Mouse (Mus musculus) heart, embryonic 15.5 days (tissue): ENCODE results near the gene Inip. TPM values are rescaled to one million over a fixed set of nuclear protein-coding genes. Genes with fewer than 3 reads are reported as not detected.

Experiments used
- ATAC-seq: fragments of 200-750 bp; cut with Nextera tagmentation; replicated peaks from 2 replicates; pipeline ENCODE4 v1.8.0; 2017; ENCODE audit warnings: low read depth, moderate TSS enrichment; ENCODE audit not compliant: insufficient number of reproducible peaks, insufficient read depth, low FRiP score
- H3K27ac ChIP-seq: fragments of 300-500 bp; sonication (generic); 2 replicates; pipeline ENCODE4 v1.5.1; 2015; ENCODE audit warnings: mild to moderate bottlenecking, inconsistent platforms
- H3K27me3 ChIP-seq: fragments of 300-500 bp; sonication (generic); 2 replicates; pipeline ENCODE4 v1.6.1; 2015; ENCODE audit warnings: inconsistent platforms
- H3K36me3 ChIP-seq: fragments of 300-500 bp; sonication (generic); 2 replicates; pipeline ENCODE4 v1.6.1; 2015; ENCODE audit warnings: mild to moderate bottlenecking, inconsistent platforms
- H3K4me1 ChIP-seq: fragments of 300-500 bp; sonication (generic); replicated peaks from 2 replicates; pipeline ENCODE4 v1.6.1; 2015; ENCODE audit warnings: inconsistent platforms
- H3K4me2 ChIP-seq: fragments of 300-500 bp; sonication (generic); 2 replicates; pipeline ENCODE4 v1.6.1; 2015; ENCODE audit warnings: inconsistent platforms, mild to moderate bottlenecking, moderate library complexity
- H3K4me3 ChIP-seq: fragments of 300-500 bp; sonication (generic); 2 replicates; pipeline ENCODE4 v1.5.1; 2015; ENCODE audit warnings: mild to moderate bottlenecking, inconsistent platforms
- H3K9ac ChIP-seq: fragments of 300-500 bp; sonication (generic); 2 replicates; pipeline ENCODE4 v1.6.1; 2015; ENCODE audit warnings: mild to moderate bottlenecking, inconsistent platforms
- H3K9me3 ChIP-seq: fragments of 300-500 bp; sonication (generic); replicated peaks from 2 replicates; pipeline ENCODE4 v1.6.1; 2016; ENCODE audit warnings: inconsistent platforms
- WGBS: fragments of 180-500 bp; shearing (Covaris S2); methylation state at CpG from one replicate; pipeline ENCODE4 v1.1.7; 2015; ENCODE audit warnings: mixed read lengths; 5-methylcytosine and 5-hydroxymethylcytosine counted together
- polyA plus RNA-seq: library from polyadenylated mRNA; unstranded; fragments of >200 nt; fragmentation: Nextera tagmentation; extraction: Ambion mirVana; gene quantifications from 2 replicates; pipeline ENCODE4 v1.2.1, GENCODE M21; 2015

Inip gene
- polyA plus RNA-seq, 1 experiment from 2014 or later, result 35.4 TPM

DNA sequence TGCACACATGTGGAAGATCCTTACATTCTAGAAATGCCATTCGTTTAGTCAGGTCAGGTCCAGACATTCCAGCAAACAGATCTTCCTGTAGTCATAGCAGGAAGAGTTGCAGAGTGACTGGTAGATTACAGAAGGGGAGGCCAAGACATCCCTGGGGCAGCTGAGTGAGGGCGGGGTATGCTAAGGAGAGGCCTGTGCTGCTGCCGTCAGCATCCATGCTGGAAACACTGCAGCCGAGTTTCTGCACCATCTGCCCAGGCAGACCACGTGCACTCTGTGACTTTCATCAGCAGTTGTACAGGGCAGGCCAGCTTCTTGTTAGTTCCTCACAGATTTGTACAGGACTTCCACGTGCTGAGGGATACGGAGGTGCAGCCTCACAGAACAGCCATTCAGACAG lies 22.1 kb upstream of the Inip start:
- WGBS, result 30% methylated on average over 7 of the region's 7 CpGs
- H3K9me3 ChIP-seq, result no peaks in the 10 kb centered on the region
- H3K36me3 ChIP-seq, result no peaks in the 10 kb centered on the region
- H3K27me3 ChIP-seq, result no peaks in the 10 kb centered on the region
- H3K9ac ChIP-seq, result no peak overlapping the region
- H3K27ac ChIP-seq, result no peak overlapping the region
- ATAC-seq, result no peak
- H3K4me1 ChIP-seq, result peaks cover 27% of the 10 kb centered on the region
- H3K4me3 ChIP-seq, result no peak overlapping the region
- H3K4me2 ChIP-seq, result no peak overlapping the region

DNA sequence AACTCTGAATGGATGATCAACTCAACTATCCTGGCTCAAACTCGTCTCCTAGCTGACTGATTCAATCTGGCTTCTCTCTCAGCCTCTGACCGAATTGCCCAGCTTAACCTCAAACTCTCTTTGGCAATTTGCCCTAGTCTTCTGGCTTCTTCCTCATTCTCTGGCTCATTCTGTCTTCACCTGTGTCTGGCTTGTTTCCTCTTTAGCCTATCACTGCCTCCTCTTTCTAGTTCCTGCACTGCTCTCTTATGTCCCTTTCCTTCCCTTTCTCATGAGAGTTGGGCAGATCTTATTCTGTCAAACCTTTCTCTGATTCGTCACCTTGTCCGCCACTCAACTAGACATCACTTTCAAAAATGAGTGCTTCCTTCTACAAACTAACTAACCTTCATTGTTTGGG lies 20.7 kb upstream of the Inip start:
- Histone ChIP-seq H3K27ac (no peak overlapping the region), H3K9ac (no peak overlapping the region), H3K27me3 (no peaks in the 10 kb centered on the region), H3K4me1 (peaks cover 38% of the 10 kb centered on the region), H3K36me3 (no peaks in the 10 kb centered on the region), H3K4me3 (no peak overlapping the region), H3K9me3 (no peaks in the 10 kb centered on the region), H3K4me2 (no peak overlapping the region)
- WGBS, result 66% methylated on average over 4 of the region's 4 CpGs
- no peak for ATAC-seq

DNA sequence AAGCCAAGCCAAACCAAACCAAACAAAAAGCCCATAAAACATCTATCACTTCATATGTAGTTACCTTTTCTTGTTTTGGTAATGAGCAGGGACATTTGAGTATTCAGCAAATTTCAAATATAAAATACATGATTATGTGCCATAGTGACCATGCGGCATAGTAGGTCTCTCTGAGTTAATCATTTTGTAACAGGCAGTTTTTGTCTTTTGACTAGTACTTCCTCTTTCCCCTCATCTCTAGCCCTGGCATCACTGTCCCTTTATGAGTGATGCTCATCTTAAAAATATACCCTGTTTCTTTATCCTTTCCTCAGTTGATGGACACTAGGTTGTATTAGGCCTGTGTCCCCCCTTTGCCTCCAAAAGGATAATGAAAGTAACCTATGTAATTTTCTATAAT lies 20.1 kb upstream of the Inip start:
- Histone ChIP-seq H3K9ac (no peak overlapping the region), H3K4me3 (no peak overlapping the region), H3K27me3 (no peaks in the 10 kb centered on the region), H3K27ac (no peak overlapping the region), H3K9me3 (no peaks in the 10 kb centered on the region), H3K36me3 (no peaks in the 10 kb centered on the region), H3K4me1 (peaks cover 44% of the 10 kb centered on the region), H3K4me2 (no peak overlapping the region)
- no peak for ATAC-seq
- 88% methylated on average over 1 of the region's 1 CpGs for WGBS

DNA sequence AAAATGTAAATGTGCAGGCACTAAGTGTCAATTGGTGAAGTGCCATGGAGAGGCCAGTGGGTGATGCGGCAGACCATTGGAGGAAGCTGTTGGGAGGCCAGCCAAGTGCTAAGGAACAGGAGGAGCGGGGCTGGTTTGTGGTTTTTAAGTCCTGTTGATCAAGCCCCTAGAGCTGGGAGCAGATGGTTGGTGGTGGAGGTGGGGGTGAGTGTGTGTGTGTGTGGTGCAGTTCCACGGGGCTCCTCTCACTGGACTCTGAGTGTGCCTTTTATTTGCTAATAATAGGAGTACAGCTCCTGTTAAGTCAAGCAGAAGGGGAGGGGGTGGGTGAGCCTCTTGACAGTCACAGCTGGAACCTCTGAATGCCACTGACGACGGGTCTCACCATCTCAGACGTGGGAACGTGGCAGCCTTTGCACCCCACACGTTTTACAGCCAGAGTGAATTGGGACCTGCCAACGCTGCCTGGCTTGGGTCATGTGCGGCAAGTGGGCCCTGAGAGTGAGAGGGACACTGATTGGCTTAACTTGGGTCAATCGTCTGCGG lies 18.2 kb upstream of the Inip start:
- H3K9me3 ChIP-seq, result no peaks in the 10 kb centered on the region
- H3K27me3 ChIP-seq, result no peaks in the 10 kb centered on the region
- no peaks in the 10 kb centered on the region for H3K36me3 ChIP-seq
- peak; percentile 34; the same call in 1 of the 2 replicates for ATAC-seq
- no peak overlapping the region for H3K9ac ChIP-seq
- H3K4me2 ChIP-seq, result peak overlapping the region; percentile 37
- H3K4me1 ChIP-seq, result peaks cover 64% of the 10 kb centered on the region
- 33% methylated on average over 12 of the region's 12 CpGs for WGBS
- peak overlapping the region; percentile 69 for H3K27ac ChIP-seq
- H3K4me3 ChIP-seq, result no peak overlapping the region

DNA sequence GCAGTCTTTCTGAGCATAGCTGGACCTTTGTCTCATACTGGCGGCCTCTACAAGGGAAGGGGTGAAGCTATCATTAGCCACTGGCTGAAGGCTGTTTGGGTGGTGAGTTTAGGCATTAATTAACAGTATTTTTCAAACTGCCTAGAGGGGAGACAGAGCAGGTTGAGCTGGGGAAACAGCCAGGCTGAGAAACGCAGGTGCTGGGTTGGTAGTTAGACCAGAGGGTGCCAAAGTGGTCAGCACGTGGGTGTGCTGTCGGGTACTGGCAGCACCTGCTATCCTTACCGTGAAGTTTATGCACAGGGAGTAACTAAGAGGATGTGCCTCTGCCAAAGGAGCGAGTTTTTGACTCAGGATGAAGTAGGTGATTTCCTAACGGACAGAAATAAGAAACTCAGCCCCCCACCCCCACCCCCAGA lies 17.7 kb upstream of the Inip start:
- H3K4me2 ChIP-seq, result peak overlapping the region; percentile 37
- H3K27ac ChIP-seq, result peak overlapping the region; percentile 69
- WGBS, result 47% methylated on average over 7 of the region's 7 CpGs
- no peak overlapping the region for H3K9ac ChIP-seq
- H3K9me3 ChIP-seq, result no peaks in the 10 kb centered on the region
- no peaks in the 10 kb centered on the region for H3K27me3 ChIP-seq
- ATAC-seq, result peak; percentile 25; the same call in 1 of the 2 replicates
- H3K36me3 ChIP-seq, result no peaks in the 10 kb centered on the region
- H3K4me3 ChIP-seq, result no peak overlapping the region
- H3K4me1 ChIP-seq, result peaks cover 69% of the 10 kb centered on the region

DNA sequence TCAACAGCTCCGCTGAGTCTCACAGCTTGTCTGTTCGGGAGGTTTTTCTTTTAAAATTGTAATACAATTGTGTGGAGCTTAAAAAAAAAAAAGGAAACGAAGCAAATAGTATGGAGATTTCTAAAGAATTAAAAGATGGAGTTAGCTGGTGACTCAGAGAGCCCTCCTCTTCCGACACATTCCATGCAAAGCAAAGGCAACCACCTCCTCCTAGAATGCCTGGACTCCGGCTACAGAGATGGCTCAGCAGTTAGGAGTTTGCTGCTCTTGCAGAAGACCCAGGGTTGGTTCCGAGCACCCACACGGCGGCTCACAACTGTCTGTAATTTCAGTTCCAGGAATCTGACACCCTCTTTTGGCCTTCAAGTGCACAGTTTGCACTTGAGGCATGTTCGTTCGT lies 17.1 kb upstream of the Inip start:
- no peaks in the 10 kb centered on the region for H3K9me3 ChIP-seq
- no peak overlapping the region for H3K4me3 ChIP-seq
- no peak overlapping the region for H3K4me2 ChIP-seq
- WGBS, result 74% methylated on average over 10 of the region's 10 CpGs
- H3K9ac ChIP-seq, result no peak overlapping the region
- H3K27ac ChIP-seq, result peak overlapping the region; percentile 69
- H3K4me1 ChIP-seq, result peaks cover 72% of the 10 kb centered on the region
- ATAC-seq, result no peak
- no peaks in the 10 kb centered on the region for H3K27me3 ChIP-seq
- no peaks in the 10 kb centered on the region for H3K36me3 ChIP-seq

DNA sequence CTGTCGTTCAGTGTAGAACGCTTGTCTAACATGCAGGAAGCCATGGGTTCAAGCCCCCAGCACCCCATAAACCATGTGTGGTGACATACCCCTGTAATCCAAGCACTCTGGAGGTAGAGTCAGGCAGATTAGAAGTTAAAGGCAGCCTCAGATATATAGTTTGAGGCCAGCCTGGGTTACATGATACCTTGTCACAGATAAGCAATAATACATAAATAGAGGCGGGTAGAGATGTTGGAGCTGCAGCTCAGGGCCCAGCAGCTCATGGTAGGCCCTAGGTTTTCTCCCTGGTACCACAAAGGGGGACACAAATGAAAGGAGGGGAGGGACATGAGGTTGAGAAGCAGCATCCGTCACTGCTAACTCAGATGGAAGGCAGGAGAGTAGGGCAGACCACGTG lies 16.4 kb upstream of the Inip start:
- Histone ChIP-seq H3K27me3 (no peaks in the 10 kb centered on the region), H3K4me1 (peaks cover 68% of the 10 kb centered on the region), H3K27ac (no peak overlapping the region), H3K9ac (no peak overlapping the region), H3K9me3 (no peaks in the 10 kb centered on the region), H3K4me2 (no peak overlapping the region), H3K36me3 (no peaks in the 10 kb centered on the region), H3K4me3 (no peak overlapping the region)
- no peak for ATAC-seq
- 69% methylated on average over 5 of the region's 5 CpGs for WGBS

DNA sequence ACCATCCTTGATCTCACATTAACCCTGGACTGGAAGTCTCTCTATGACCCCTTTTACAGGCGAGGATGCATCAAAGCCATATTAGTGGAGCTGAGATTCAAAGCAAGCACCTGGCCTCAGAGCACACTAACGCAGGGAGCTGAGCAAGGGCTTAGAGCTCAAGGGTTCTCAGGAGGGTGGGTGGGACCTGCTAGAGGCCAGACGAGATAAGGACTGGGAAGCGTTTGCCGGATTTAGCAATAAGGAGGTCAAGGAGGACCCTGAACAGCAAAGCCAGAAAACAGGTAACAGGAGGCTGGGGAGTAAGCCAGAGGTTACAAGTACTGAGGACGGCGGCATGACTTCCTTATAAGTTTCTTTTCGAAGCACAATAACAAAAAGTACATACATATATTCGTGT lies 15.1 kb upstream of the Inip start:
- Histone ChIP-seq H3K36me3 (no peaks in the 10 kb centered on the region), H3K4me1 (peaks cover 63% of the 10 kb centered on the region)

DNA sequence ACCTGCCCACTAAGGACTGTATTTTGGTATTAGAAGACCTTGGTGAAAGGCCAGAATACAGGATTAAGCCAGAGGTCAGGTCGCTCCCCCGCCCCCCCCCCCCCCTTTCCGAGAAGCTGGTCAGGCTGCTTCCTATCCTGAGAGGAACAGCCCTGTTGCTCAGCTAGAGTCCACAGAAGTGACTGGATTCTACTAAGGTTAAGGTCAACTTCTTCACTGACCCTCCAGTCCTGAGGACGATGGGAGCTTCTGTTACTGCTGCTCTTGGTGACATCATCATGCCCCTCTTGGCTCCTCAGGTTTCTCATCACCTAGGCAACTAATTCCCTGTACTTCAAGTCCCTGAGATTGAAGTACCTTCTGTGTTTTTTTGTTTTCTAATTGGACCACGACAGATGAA lies 14.6 kb upstream of the Inip start:
- Histone ChIP-seq H3K27me3 (no peaks in the 10 kb centered on the region), H3K4me1 (peaks cover 63% of the 10 kb centered on the region), H3K4me2 (no peak overlapping the region), H3K9ac (no peak overlapping the region), H3K4me3 (no peak overlapping the region), H3K9me3 (no peaks in the 10 kb centered on the region), H3K36me3 (no peaks in the 10 kb centered on the region), H3K27ac (no peak overlapping the region)
- no peak for ATAC-seq
- WGBS, result 62% methylated on average over 5 of the region's 5 CpGs

More for the DNA sequence above, 15.1 kb upstream of the Inip start:
- no peaks in the 10 kb centered on the region for H3K27me3 ChIP-seq
- H3K27ac ChIP-seq, result no peak overlapping the region
- ATAC-seq, result no peak
- no peak overlapping the region for H3K4me3 ChIP-seq
- no peaks in the 10 kb centered on the region for H3K9me3 ChIP-seq
- 47% methylated on average over 9 of the region's 9 CpGs for WGBS
- no peak overlapping the region for H3K9ac ChIP-seq
- H3K4me2 ChIP-seq, result no peak overlapping the region

DNA sequence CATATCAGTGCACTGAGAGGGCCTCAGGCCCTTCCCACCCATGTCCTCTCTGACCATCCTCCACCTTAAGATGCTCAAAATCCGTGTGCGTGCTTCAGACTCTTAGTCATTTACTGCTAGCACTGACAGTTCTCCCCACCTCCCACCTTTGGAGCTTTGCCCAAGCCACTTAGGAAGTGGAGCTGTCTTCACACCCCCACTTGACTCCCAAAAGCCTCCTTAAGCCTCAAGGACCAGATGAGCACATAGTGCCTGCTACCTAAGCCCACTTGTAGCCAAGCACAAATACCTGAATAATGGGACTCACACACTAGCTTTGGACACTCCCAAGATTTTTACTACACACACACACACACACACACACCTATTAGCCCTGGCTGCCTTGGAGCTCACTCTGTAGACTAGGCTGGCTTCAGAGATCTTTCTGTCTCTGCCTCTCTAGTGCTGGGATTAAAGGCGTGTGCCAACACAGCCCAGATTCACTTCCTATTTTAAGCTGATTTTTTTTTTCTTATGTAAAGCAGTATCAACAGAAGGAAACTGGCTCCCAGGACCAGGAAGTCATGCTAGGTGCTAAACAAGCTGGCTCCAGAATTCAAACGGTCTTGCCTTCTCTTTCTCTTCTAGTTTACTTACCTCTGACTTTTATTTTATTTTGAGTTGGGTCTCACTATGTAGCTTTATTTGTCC lies 13.9 kb upstream of the Inip start:
- no peak for ATAC-seq
- Histone ChIP-seq H3K27ac (peak overlapping the region; percentile 48), H3K9ac (peak overlapping the region; percentile 10; the same call in 1 of the 2 replicates), H3K9me3 (no peaks in the 10 kb centered on the region), H3K4me2 (no peak overlapping the region), H3K36me3 (no peaks in the 10 kb centered on the region), H3K4me3 (no peak overlapping the region), H3K4me1 (peaks cover 63% of the 10 kb centered on the region), H3K27me3 (no peaks in the 10 kb centered on the region)
- 55% methylated on average over 4 of the region's 4 CpGs for WGBS

DNA sequence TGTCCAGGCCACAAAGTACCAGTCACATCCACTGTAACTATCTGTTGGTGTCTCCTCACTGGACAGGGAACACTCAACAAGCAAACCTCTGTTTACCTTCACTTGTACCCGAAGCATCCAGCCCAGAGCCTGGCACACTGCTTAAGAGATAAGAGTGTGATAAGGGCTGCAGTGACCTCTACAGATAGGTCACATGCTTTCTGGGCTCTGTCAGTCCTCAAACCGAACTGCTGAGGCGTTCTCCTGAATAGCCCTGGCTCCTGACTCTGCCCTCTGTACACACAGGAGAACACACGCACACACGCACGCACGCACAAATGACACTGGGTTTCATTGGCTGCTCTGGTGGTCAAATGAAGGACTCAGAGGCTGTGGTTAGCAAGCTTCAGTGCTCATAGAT lies 12.7 kb upstream of the Inip start:
- no peaks in the 10 kb centered on the region for H3K9me3 ChIP-seq
- peaks cover 54% of the 10 kb centered on the region for H3K4me1 ChIP-seq
- no peak overlapping the region for H3K4me3 ChIP-seq
- H3K36me3 ChIP-seq, result no peaks in the 10 kb centered on the region
- no peaks in the 10 kb centered on the region for H3K27me3 ChIP-seq
- WGBS, result 27% methylated on average over 7 of the region's 7 CpGs
- H3K27ac ChIP-seq, result peak overlapping the region; percentile 48; the same call in 1 of the 2 replicates
- no peak overlapping the region for H3K9ac ChIP-seq
- H3K4me2 ChIP-seq, result no peak overlapping the region
- peak; percentile 54; the same call in 1 of the 2 replicates for ATAC-seq

DNA sequence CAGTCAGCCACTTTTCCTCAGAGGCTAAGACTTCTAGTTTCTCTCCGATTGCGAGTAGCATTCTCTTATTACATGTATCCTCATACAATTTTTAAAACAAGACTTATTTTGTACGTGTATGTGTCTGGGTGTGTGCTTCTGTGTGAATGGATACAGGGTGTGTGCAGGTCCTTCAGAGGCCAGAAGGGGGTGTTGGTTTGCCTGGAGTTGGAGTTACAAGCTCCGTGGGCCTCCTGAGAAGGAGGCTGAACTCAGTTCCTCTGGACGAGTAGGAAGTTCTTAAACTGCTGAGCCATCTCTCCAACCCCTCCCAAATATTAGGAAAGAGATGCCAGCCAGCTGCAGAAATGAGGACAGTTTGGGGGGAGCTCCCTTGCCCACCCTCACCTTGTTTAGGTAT lies 7.0 kb upstream of the Inip start:
- H3K27me3 ChIP-seq, result no peaks in the 10 kb centered on the region
- no peak overlapping the region for H3K27ac ChIP-seq
- no peak overlapping the region for H3K4me3 ChIP-seq
- H3K9ac ChIP-seq, result no peak overlapping the region
- ATAC-seq, result no peak
- no peaks in the 10 kb centered on the region for H3K9me3 ChIP-seq
- 74% methylated on average over 5 of the region's 5 CpGs for WGBS
- no peaks in the 10 kb centered on the region for H3K36me3 ChIP-seq
- peaks cover 21% of the 10 kb centered on the region for H3K4me1 ChIP-seq
- H3K4me2 ChIP-seq, result no peak overlapping the region
